In the genomic region with DNA sequence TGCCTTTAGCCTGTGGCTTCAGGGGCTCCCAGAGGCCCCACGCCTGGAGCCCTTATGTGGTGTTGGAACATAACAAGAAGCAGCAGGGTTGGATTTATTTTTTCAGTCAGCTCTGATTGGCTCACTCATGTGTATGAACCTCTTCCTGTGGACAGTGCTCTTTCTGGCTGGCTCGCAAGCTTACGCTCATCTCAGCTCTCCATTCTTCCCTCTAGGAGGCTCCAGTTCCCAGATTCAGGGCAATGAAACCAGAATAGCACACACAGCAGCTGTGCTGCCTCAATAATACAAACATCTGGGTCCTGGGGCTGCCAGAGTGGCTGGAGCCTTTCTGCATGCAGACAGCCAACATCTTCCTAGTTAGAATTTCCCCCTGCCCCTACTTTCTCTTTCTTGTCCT, we compare ENCODE assay signal across 10 mouse cellular contexts. TPM values are rescaled to one million over a fixed set of nuclear protein-coding genes. Genes with fewer than 3 reads are reported as not detected.
DNase-seq lines count a peak whose midpoint lies in the region; ATAC-seq lines count a peak whose summit lies in the region.
"Had no signal": no experiment of that assay in that cellular context is flagged by ENCODE, and none has a peak within 500 bp of the region (broad histone marks: within the 10 kb centered on the region; RNA-seq: fewer than 3 reads in every experiment).

No protein-coding gene starts in this region.

- peak overlapping the region; percentile 71 for H3K27ac ChIP-seq in embryonic facial prominence, embryonic 15.5 days (replicated peaks)
- peak overlapping the region; percentile 33; the same call in 1 of the 2 replicates for H3K27ac ChIP-seq in hindbrain, embryonic 14.5 days
- peak overlapping the region; percentile 52; the same call in 1 of the 2 replicates for H3K27ac ChIP-seq in neural tube, embryonic 14.5 days (ENCODE audit: low read depth, low read length)
- H3K27ac ChIP-seq in liver, embryonic 11.5 days (ENCODE audit: low read depth, low read length): no peak overlapping the region

- H3K9me3 ChIP-seq in embryonic facial prominence, embryonic 15.5 days (replicated peaks): no peaks in the 10 kb centered on the region
- H3K9me3 ChIP-seq in hindbrain, embryonic 14.5 days (ENCODE audit: control insufficient read depth, low read length): no peaks in the 10 kb centered on the region
- H3K9me3 ChIP-seq in neural tube, embryonic 14.5 days (ENCODE audit: control insufficient read depth, low read length): no peaks in the 10 kb centered on the region
- H3K9me3 ChIP-seq in liver, embryonic 11.5 days (ENCODE audit: control insufficient read depth, low read length): no peaks in the 10 kb centered on the region

- no peaks in the 10 kb centered on the region for H3K36me3 ChIP-seq in embryonic facial prominence, embryonic 15.5 days
- H3K36me3 ChIP-seq in hindbrain, embryonic 14.5 days (replicated peaks; ENCODE audit: control insufficient read depth, insufficient read depth): no peaks in the 10 kb centered on the region
- no peaks in the 10 kb centered on the region for H3K36me3 ChIP-seq in neural tube, embryonic 14.5 days (ENCODE audit: control insufficient read depth, insufficient read depth, low read length)
- H3K36me3 ChIP-seq in liver, embryonic 11.5 days (ENCODE audit: control insufficient read depth, insufficient read depth, low read length): no peaks in the 10 kb centered on the region

- H3K27me3 ChIP-seq in embryonic facial prominence, embryonic 15.5 days: peaks cover 3% of the 10 kb centered on the region; the same call in 1 of the 2 replicates
- H3K27me3 ChIP-seq in hindbrain, embryonic 14.5 days (ENCODE audit: control insufficient read depth, insufficient read depth, low read length): no peaks in the 10 kb centered on the region
- H3K27me3 ChIP-seq in neural tube, embryonic 14.5 days (ENCODE audit: control insufficient read depth, insufficient read depth, low read length): no peaks in the 10 kb centered on the region
- peaks cover 7% of the 10 kb centered on the region for H3K27me3 ChIP-seq in liver, embryonic 11.5 days (replicated peaks; ENCODE audit: control insufficient read depth, insufficient read depth, low read length)

- no peak overlapping the region for H3K4me3 ChIP-seq in embryonic facial prominence, embryonic 15.5 days (replicated peaks)
- H3K4me3 ChIP-seq in hindbrain, embryonic 14.5 days (replicated peaks; ENCODE audit: low read length): no peak overlapping the region
- H3K4me3 ChIP-seq in neural tube, embryonic 14.5 days (ENCODE audit: low read depth, low read length): no peak overlapping the region
- no peak overlapping the region for H3K4me3 ChIP-seq in liver, embryonic 11.5 days (ENCODE audit: low read depth, low read length)

- peak overlapping the region; percentile 25 for H3K4me2 ChIP-seq in embryonic facial prominence, embryonic 15.5 days (replicated peaks)
- no peak overlapping the region for H3K4me2 ChIP-seq in hindbrain, embryonic 14.5 days (replicated peaks)
- no peak overlapping the region for H3K4me2 ChIP-seq in neural tube, embryonic 14.5 days (ENCODE audit: low read depth, low read length)
- H3K4me2 ChIP-seq in liver, embryonic 11.5 days: no peak overlapping the region

- H3K9ac ChIP-seq in embryonic facial prominence, embryonic 15.5 days: no peak overlapping the region
- no peak overlapping the region for H3K9ac ChIP-seq in hindbrain, embryonic 14.5 days
- H3K9ac ChIP-seq in neural tube, embryonic 14.5 days (replicated peaks; ENCODE audit: low read depth, low read length): no peak overlapping the region
- no peak overlapping the region for H3K9ac ChIP-seq in liver, embryonic 11.5 days (ENCODE audit: low read depth, low read length)

- peak; percentile 69 for ATAC-seq in embryonic facial prominence, embryonic 15.5 days (ENCODE audit: insufficient number of reproducible peaks, low FRiP score, low TSS enrichment, low read depth)
- ATAC-seq in hindbrain, embryonic 14.5 days (ENCODE audit: low FRiP score): 0 out of 2 replicates have a peak, but pooled peaks have one; percentile 32
- ATAC-seq in neural tube, embryonic 14.5 days (ENCODE audit: low read depth): peak; percentile 25; the same call in 1 of the 2 replicates
- no peak for ATAC-seq in liver, embryonic 11.5 days (replicated peaks; ENCODE audit: low FRiP score)

- DNase-seq in right cerebral cortex, adult 2 months (ENCODE audit: low spot score in 2 of 2): peak; percentile 52 to 69
- no peak for DNase-seq in right cerebral cortex, postnatal 4 days
- peak; percentile 51 for DNase-seq in hindbrain, embryonic 14.5 days (ENCODE audit: low spot score)
- DNase-seq in left cerebral cortex, adult 8-10 months (ENCODE audit: low spot score in 2 of 2): peak; percentile 40 to 63
- no peak for DNase-seq in ovary, postnatal 14 days (ENCODE audit: low spot score)
- DNase-seq in liver, embryonic 11.5 days (ENCODE audit: low spot score): no peak

- WGBS in embryonic facial prominence, embryonic 15.5 days: 18% methylated on average over 3 of the region's 3 CpGs
- WGBS in hindbrain, embryonic 14.5 days: 42% methylated on average over 3 of the region's 3 CpGs
- WGBS in neural tube, embryonic 14.5 days: 41% methylated on average over 3 of the region's 3 CpGs
- 44% methylated on average over 3 of the region's 3 CpGs for WGBS in liver, embryonic 11.5 days

- H3K4me1 ChIP-seq in embryonic facial prominence, embryonic 15.5 days: peaks cover 47% of the 10 kb centered on the region
- peaks cover 29% of the 10 kb centered on the region for H3K4me1 ChIP-seq in hindbrain, embryonic 14.5 days (replicated peaks; ENCODE audit: control insufficient read depth, insufficient read depth, low read length)
- H3K4me1 ChIP-seq in neural tube, embryonic 14.5 days (ENCODE audit: control insufficient read depth, insufficient read depth, low read length): peaks cover 15% of the 10 kb centered on the region
- no peaks in the 10 kb centered on the region; the same call in 1 of the 2 replicates for H3K4me1 ChIP-seq in liver, embryonic 11.5 days (replicated peaks; ENCODE audit: control insufficient read depth, insufficient read depth, low read length)

RNA-seq across cellular contexts. Expression of a gene that starts 20.1 kb away (rescaled TPM):
- polyA plus RNA-seq in embryonic facial prominence, embryonic 15.5 days (2015; fragmentation: Nextera tagmentation; extraction: Ambion mirVana): not detected in 2 replicates
- not detected in 2 replicates for polyA plus RNA-seq in hindbrain, embryonic 14.5 days (2014; fragmentation: Nextera tagmentation; extraction: Ambion mirVana)
- not detected for total RNA-seq in left cerebral cortex, adult 8-10 months (2022)
- polyA plus RNA-seq in neural tube, embryonic 14.5 days (2014; fragmentation: Nextera tagmentation; extraction: Ambion mirVana): not detected in 2 replicates
- not detected in 2 replicates for polyA plus RNA-seq in liver, embryonic 11.5 days (2014; fragmentation: Nextera tagmentation; extraction: Ambion mirVana)
- total RNA-seq: heart, postnatal 36 days; neutrophil, adult 5-6 weeks had no signal

RNA-seq across cellular contexts. Expression of a gene that starts 55.6 kb away (rescaled TPM):
- polyA plus RNA-seq in embryonic facial prominence, embryonic 15.5 days (2015; fragmentation: Nextera tagmentation; extraction: Ambion mirVana): 2.3 TPM in 2 replicates
- polyA plus RNA-seq in hindbrain, embryonic 14.5 days (2014; fragmentation: Nextera tagmentation; extraction: Ambion mirVana): 73.4 and 75.1 TPM in 2 replicates
- 100 to 1,000 TPM; 119 to 131 (median 123) TPM for total RNA-seq in left cerebral cortex, adult 8-10 months (2022)
- polyA plus RNA-seq in neural tube, embryonic 14.5 days (2014; fragmentation: Nextera tagmentation; extraction: Ambion mirVana): 70.7 and 79.3 TPM in 2 replicates
- polyA plus RNA-seq in liver, embryonic 11.5 days (2014; fragmentation: Nextera tagmentation; extraction: Ambion mirVana): 0.33 and 0.78 TPM in 2 replicates
- total RNA-seq: neutrophil, adult 5-6 weeks had no signal

RNA-seq across cellular contexts. Expression of a gene that starts 59.9 kb away (rescaled TPM):
- 118 and 123 TPM in 2 replicates for polyA plus RNA-seq in embryonic facial prominence, embryonic 15.5 days (2015; fragmentation: Nextera tagmentation; extraction: Ambion mirVana)
- 3.6 and 6.5 TPM in 2 replicates for polyA plus RNA-seq in hindbrain, embryonic 14.5 days (2014; fragmentation: Nextera tagmentation; extraction: Ambion mirVana)
- 1 to 10 TPM in 3 of 4 experiments, under 1 TPM in 1; 0.59 to 4.8 (median 1.4) TPM for total RNA-seq in left cerebral cortex, adult 8-10 months (2022)
- polyA plus RNA-seq in neural tube, embryonic 14.5 days (2014; fragmentation: Nextera tagmentation; extraction: Ambion mirVana): 0.20 and 0.84 TPM in 2 replicates
- polyA plus RNA-seq in liver, embryonic 11.5 days (2014; fragmentation: Nextera tagmentation; extraction: Ambion mirVana): 6.1 and 8.0 TPM in 2 replicates

Comparison
In these comparisons a context has a peak if more than half of its experiments do, and no peak if none do; other contexts are left out.
1. DNase-seq: peak in right cerebral cortex, adult 2 months (2 of 2), hindbrain, embryonic 14.5 days (single experiment) and left cerebral cortex, adult 8-10 months (2 of 2); none in right cerebral cortex, postnatal 4 days (single experiment), ovary, postnatal 14 days (single experiment) and liver, embryonic 11.5 days (single experiment).
2. RNA of a gene that starts 55.6 kb away (polyA plus RNA-seq): 73.4 to 75.1 TPM in hindbrain, embryonic 14.5 days and 70.7 to 79.3 TPM in neural tube, embryonic 14.5 days; 2.3 TPM in embryonic facial prominence, embryonic 15.5 days and 0.33 to 0.78 TPM in liver, embryonic 11.5 days; every median in the first group is over 10 times any median in the second.
3. RNA of a gene that starts 59.9 kb away (polyA plus RNA-seq): 118 to 123 TPM in embryonic facial prominence, embryonic 15.5 days; 6.1 to 8.0 TPM in liver, embryonic 11.5 days, 3.6 to 6.5 TPM in hindbrain, embryonic 14.5 days and 0.20 to 0.84 TPM in neural tube, embryonic 14.5 days; every median in the first group is over 10 times any median in the second.